Mouse (Mus musculus): ENCODE data around the gene Aqp8. TPM values are rescaled to one million over a fixed set of nuclear protein-coding genes. Genes with fewer than 3 reads are reported as not detected.

Aqp8 gene
- polyA plus RNA-seq (2015; fragmentation: Nextera tagmentation; extraction: Ambion mirVana) = not detected in 2 replicates

DNA sequence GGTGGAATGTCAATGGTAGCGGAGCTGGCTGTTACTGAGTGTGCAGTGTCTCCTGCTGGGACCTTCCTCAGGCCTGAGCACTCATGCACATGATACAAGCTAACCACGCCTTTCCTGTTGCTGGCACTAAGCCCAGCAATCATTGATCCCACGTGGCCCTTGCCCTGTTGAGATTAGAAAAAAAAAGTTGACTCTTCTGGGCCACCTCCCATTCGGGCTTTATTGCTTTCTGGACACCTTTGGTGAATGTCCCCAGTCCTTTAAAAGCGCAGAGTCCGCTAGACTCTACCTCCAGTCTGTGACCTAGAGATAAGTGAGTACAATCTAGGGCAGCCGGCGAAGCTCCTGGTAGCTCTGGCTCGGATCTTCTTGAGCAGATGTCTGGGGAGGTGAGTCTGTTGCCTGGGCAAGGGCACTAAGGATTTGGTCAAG is at the start of gene Aqp8:
TSS of gene Aqp8 (plus strand) at position 222 of the 432 bp plus-strand sequence.
- Histone ChIP-seq H3K9ac (replicated peaks) (no peak within 1 kb of the TSS), H3K27me3 (no peaks in the 10 kb centered on the region)
- 72% methylated on average over 9 of the region's 9 CpGs for WGBS

DNA sequence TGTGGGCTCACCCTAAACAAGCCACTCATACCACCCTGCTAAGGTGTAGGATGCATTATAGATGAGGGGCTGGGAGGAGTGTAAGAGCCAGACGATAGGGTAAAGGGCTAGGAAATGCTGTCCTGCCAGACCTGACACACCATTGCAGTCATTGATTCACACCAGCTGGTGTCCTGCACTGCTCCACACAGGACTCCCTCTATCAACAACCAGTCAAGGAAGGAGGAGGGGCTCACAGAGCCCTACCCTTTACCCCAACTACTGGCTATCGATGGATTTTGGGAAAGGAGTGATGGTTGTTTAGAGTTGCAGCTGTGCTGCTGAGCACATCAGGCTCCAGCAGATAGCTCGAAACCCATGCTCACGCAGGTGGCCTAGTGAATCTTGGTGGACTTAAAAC is 45.3 kb upstream of the Aqp8 start:
- Histone ChIP-seq H3K4me1 (0 out of 2 replicates have a peak, but pooled peaks cover 4% of the 10 kb centered on the region), H3K27me3 (no peaks in the 10 kb centered on the region), H3K9me3 (no peaks in the 10 kb centered on the region), H3K9ac (replicated peaks) (no peak overlapping the region), H3K4me2 (replicated peaks) (no peak overlapping the region), H3K4me3 (no peak overlapping the region), H3K27ac (replicated peaks) (no peak overlapping the region), H3K36me3 (peaks cover 17% of the 10 kb centered on the region)
- ATAC-seq (replicated peaks) = no peak
- 91% methylated on average over 4 of the region's 4 CpGs for WGBS

More for the DNA sequence above, at the start of gene Aqp8:
- no peak for ATAC-seq (replicated peaks)
- Histone ChIP-seq H3K9me3 (no peaks in the 10 kb centered on the region), H3K36me3 (no peaks in the 10 kb centered on the region), H3K4me3 (no peak within 1 kb of the TSS), H3K4me1 (no peaks in the 10 kb centered on the region), H3K4me2 (replicated peaks) (no peak within 1 kb of the TSS), H3K27ac (replicated peaks) (no peak within 1 kb of the TSS)

DNA sequence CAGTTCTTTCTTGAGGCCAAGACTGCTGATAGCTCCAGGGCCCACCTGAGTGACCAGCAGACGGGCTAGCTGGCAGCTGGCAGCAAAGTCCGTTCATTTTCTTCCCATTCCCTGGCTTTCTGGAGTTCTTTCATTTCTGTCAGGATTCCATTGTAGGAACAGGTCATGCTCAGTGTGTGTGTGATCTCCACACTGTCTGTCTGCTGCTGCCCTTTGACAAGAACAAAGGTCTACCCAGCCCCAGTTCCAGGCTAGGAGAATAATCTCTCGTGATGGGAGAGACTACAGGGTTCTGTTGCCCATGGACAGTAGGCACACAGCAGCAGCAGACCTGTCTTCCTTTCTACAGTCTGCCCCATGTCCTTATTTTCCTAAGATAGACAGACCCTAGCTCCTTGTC is 44.4 kb upstream of the Aqp8 start:
- Histone ChIP-seq H3K9ac (replicated peaks) (no peak overlapping the region), H3K4me1 (0 out of 2 replicates have a peak, but pooled peaks cover 4% of the 10 kb centered on the region), H3K27ac (replicated peaks) (no peak overlapping the region), H3K36me3 (peaks cover 26% of the 10 kb centered on the region), H3K4me2 (replicated peaks) (no peak overlapping the region), H3K9me3 (no peaks in the 10 kb centered on the region), H3K4me3 (no peak overlapping the region), H3K27me3 (no peaks in the 10 kb centered on the region)
- 81% methylated on average over 3 of the region's 3 CpGs for WGBS
- ATAC-seq (replicated peaks) = no peak

DNA sequence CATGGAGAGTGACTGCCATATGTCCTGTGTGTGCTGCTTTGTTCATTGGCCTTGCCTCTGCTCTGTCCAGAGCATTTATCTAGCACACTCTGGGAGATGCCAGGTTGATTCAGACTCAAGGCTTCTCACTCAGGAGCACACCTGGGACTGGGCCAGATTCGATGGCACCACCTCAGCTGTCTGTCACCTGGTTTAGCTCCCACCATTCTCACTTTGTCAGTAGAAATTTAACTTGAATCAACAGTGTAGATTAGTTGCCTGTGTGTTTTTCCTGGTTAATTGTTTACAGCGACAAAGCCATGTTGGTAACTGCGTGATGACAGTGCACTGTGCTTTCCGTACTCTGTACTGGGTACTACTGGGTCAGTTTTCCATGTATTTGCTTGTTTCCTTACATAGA is 42.1 kb upstream of the Aqp8 start:
- 96% methylated on average over 4 of the region's 4 CpGs for WGBS
- Histone ChIP-seq H3K9ac (replicated peaks) (no peak overlapping the region), H3K4me1 (0 out of 2 replicates have a peak, but pooled peaks cover 4% of the 10 kb centered on the region), H3K9me3 (no peaks in the 10 kb centered on the region), H3K4me3 (no peak overlapping the region), H3K27ac (replicated peaks) (no peak overlapping the region), H3K27me3 (no peaks in the 10 kb centered on the region), H3K36me3 (peaks cover 28% of the 10 kb centered on the region), H3K4me2 (replicated peaks) (no peak overlapping the region)
- no peak for ATAC-seq (replicated peaks)

DNA sequence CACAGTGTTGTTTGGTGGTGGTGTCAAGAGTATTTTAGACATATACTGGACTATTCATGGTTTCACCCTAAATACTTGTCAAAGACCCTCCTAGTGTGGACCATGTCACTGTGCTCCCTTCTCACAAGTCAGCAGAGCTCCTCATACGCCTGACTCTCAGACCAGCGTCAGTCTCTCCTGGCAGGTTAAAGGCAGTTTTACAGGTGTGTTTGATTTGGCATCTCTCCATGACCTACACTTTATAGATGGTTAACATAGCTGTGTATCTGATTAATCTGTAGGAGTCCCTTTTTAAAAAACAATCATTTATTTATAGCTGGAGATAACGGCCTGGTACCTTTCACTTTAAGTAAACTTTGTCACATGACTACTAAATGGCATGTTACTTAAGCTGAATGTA is 40.1 kb upstream of the Aqp8 start:
- Histone ChIP-seq H3K27ac (replicated peaks) (no peak overlapping the region), H3K4me3 (no peak overlapping the region), H3K9ac (replicated peaks) (no peak overlapping the region), H3K4me2 (replicated peaks) (no peak overlapping the region), H3K36me3 (peaks cover 28% of the 10 kb centered on the region), H3K9me3 (no peaks in the 10 kb centered on the region), H3K4me1 (0 out of 2 replicates have a peak, but pooled peaks cover 4% of the 10 kb centered on the region), H3K27me3 (no peaks in the 10 kb centered on the region)
- 94% methylated on average over 3 of the region's 3 CpGs for WGBS
- ATAC-seq (replicated peaks) = no peak

DNA sequence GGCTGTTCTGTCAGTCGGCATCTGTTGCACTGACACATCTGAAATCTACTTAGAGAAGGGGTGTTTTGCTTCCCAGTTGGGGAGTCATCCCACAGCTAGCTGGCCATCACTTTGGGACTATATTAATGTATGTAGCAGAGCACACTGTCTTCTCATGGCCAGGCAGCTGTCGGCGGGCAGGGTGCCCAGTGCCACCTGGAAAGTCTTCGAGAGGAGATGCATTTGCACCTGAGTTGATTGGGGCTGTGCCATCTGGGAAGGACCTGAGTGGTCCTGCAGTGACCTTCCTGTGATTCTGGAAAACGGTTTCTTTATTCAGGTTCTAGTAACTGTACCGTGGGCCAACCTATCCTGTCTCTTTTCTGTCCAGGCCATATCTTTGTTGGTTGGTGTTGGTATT is 37.8 kb upstream of the Aqp8 start:
- Histone ChIP-seq H3K9me3 (no peaks in the 10 kb centered on the region), H3K4me1 (no peaks in the 10 kb centered on the region), H3K27ac (replicated peaks) (no peak overlapping the region), H3K9ac (replicated peaks) (no peak overlapping the region), H3K27me3 (no peaks in the 10 kb centered on the region), H3K4me2 (replicated peaks) (no peak overlapping the region), H3K36me3 (peaks cover 24% of the 10 kb centered on the region), H3K4me3 (no peak overlapping the region)
- no peak for ATAC-seq (replicated peaks)
- 94% methylated on average over 6 of the region's 6 CpGs for WGBS

DNA sequence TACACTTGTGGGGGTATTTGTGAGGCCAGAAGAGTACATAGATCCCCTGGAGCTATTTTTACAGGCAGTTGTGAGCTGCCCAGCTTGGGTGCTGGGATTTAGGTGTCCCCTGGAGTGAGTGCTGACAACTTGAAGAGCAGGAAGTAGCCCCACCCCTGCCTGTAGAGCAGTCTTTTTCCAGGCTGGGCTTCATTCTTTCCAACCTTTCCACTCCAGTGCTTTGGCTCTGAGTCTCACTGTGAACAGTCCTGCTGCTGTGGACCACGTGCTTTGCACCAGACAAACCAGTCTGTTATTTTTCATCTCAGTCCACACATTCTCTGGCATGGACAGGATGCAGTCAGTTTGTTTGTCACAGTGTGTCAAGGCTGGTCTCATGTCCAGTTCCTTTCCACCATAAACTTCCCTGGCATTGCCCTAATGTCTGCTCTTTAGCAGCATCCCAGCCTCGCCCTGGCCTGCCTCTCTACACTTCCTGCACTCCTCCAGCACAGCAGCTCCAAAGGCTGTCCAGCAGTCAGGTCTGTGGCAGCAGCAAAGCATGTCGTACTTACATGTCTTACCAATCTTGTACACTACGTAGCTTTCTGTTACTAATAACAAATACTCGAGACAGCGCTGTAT is 36.8 kb upstream of the Aqp8 start:
- no peaks in the 10 kb centered on the region for H3K4me1 ChIP-seq
- H3K36me3 ChIP-seq = peaks cover 24% of the 10 kb centered on the region
- no peak for ATAC-seq (replicated peaks)
- no peak overlapping the region for H3K4me2 ChIP-seq (replicated peaks)
- no peak overlapping the region for H3K4me3 ChIP-seq
- no peak overlapping the region for H3K27ac ChIP-seq (replicated peaks)
- H3K9ac ChIP-seq (replicated peaks) = no peak overlapping the region
- whole genome bisulfite sequencing = 83% methylated on average over 6 of the region's 6 CpGs
- H3K27me3 ChIP-seq = no peaks in the 10 kb centered on the region
- H3K9me3 ChIP-seq = no peaks in the 10 kb centered on the region

DNA sequence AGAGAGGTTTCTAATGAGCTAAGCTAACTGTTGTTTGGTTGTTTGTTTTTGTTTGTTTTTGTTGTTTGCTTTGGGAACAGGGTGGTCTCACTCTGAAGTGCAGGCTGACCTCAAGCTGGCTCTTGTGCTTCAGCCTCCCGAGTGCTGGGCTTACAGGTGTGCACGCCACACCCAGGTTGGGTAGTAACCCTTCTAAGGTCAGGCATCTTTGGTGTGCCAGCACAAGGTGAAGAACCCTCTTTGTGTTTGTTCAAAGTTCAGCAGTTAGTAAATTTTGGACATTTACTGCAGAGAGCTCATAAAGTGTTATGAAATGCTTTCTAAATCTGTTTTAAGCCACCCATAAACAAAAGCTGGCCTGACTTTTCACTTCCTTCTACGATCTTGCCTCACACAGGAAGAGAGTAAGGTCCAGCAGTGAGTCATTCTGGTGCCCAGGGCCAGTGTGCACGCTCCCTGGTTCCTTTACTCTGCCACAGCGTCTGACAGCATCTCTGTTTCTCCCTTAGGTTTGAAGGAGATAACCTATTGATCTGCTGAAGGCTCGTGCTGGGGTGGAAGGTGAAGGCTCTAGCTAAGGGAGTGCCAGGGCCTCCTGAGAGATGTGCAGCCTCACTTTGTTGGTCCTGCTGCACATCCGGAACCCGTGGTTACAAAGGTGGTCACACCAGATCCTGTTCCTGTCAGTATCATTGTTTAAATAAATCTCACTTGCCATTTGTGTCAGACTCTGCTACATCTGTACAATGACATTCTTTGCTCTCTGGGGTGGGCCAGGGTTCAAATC is 32.3 kb upstream of the Aqp8 start:
- no peak for ATAC-seq (replicated peaks)
- H3K9me3 ChIP-seq = no peaks in the 10 kb centered on the region
- no peak overlapping the region for H3K4me2 ChIP-seq (replicated peaks)
- H3K9ac ChIP-seq (replicated peaks) = no peak overlapping the region
- peaks cover 9% of the 10 kb centered on the region; the same call in 1 of the 2 replicates for H3K36me3 ChIP-seq
- no peaks in the 10 kb centered on the region for H3K27me3 ChIP-seq
- H3K4me3 ChIP-seq = no peak overlapping the region
- no peaks in the 10 kb centered on the region for H3K4me1 ChIP-seq
- 90% methylated on average over 8 of the region's 8 CpGs for WGBS
- no peak overlapping the region for H3K27ac ChIP-seq (replicated peaks)

DNA sequence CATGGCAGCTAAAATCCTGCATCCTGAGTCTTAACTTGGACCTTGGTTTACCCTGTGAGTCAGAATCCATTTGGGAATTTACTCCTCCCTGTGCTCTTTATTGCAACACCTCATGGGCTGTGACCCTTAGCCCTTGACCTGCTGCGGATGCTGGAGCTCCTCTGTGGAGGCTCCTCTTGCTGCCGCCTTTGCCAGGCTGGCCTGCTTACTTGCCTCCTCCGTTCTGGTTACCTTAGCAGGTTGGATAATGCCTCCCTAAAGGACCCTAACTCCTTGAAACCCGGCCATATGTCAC is 31.7 kb upstream of the Aqp8 start:
- no peaks in the 10 kb centered on the region for H3K27me3 ChIP-seq
- H3K36me3 ChIP-seq = peaks cover 9% of the 10 kb centered on the region; the same call in 1 of the 2 replicates
- no peak overlapping the region for H3K4me2 ChIP-seq (replicated peaks)
- no peak overlapping the region for H3K4me3 ChIP-seq
- H3K4me1 ChIP-seq = no peaks in the 10 kb centered on the region
- ATAC-seq (replicated peaks) = no peak
- H3K9ac ChIP-seq (replicated peaks) = no peak overlapping the region
- WGBS = 91% methylated on average over 4 of the region's 4 CpGs
- H3K9me3 ChIP-seq = no peaks in the 10 kb centered on the region
- H3K27ac ChIP-seq (replicated peaks) = no peak overlapping the region

DNA sequence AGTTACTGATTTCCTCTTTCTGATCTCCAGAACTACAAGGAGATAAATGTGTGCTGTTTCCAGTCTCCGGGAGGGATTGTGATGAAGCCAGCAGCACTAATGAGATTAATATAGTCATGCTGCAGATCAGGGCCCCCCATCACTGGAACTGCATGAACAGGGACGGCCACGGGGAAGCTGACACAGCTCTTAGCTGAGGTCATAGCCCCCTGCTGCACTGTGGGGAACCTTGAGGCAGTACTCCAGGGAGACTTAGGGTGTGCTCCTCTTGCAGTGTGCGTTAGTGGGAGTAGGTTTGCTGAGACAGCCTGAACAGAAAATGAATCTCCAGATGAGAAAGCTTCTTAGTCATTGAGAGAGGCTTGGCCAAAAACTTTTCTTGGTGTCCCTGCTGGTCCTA is 30.9 kb upstream of the Aqp8 start:
- no peak overlapping the region for H3K4me2 ChIP-seq (replicated peaks)
- no peaks in the 10 kb centered on the region for H3K27me3 ChIP-seq
- no peak overlapping the region for H3K4me3 ChIP-seq
- H3K4me1 ChIP-seq = no peaks in the 10 kb centered on the region
- 76% methylated on average over 4 of the region's 4 CpGs for WGBS
- no peak for ATAC-seq (replicated peaks)
- H3K27ac ChIP-seq (replicated peaks) = no peak overlapping the region
- H3K9ac ChIP-seq (replicated peaks) = no peak overlapping the region
- peaks cover 9% of the 10 kb centered on the region; the same call in 1 of the 2 replicates for H3K36me3 ChIP-seq
- no peaks in the 10 kb centered on the region for H3K9me3 ChIP-seq

DNA sequence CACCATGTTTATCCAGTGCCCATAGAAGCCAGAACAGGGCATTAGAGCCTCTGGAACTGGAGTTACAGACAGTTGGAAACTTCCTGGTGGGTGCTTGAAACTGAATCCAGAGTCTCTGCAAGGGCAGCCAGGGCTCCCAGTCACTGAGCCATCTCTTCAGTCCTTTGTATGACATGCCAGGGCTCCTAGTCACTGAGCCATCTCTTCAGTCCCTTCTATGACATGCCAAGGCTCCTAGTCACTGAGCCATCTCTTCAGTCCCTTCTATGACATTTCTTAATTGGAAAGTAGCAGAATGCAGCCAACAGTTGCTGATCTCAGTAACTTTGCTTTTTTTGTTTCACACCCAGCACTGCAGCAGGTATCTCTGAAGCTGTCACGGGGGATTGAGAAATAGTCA is 20.0 kb upstream of the Aqp8 start:
- no peaks in the 10 kb centered on the region for H3K27me3 ChIP-seq
- 71% methylated on average over 1 of the region's 1 CpGs for WGBS
- no peak overlapping the region for H3K4me3 ChIP-seq
- no peak for ATAC-seq (replicated peaks)
- H3K36me3 ChIP-seq = no peaks in the 10 kb centered on the region
- no peak overlapping the region for H3K27ac ChIP-seq (replicated peaks)
- no peaks in the 10 kb centered on the region for H3K4me1 ChIP-seq
- no peaks in the 10 kb centered on the region for H3K9me3 ChIP-seq
- no peak overlapping the region for H3K9ac ChIP-seq (replicated peaks)
- no peak overlapping the region for H3K4me2 ChIP-seq (replicated peaks)

DNA sequence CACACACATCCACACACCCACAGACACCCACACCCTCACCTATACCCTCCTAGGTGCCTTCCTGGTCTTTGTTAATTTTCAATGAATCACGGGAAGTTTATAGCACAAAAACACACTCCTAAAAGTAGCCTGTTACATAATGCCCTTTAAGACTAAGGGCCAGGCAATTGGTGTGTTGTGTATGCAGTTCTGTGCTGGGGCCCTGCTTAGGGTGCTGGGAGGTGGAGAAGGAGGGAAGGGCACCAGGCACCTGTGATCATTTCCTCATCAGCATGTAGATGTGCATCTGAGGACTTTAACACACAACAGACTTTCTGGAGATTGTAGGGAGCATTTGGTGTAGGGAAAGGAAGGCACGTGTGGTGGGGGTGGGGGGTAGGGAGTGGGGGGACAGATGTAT is 13.3 kb upstream of the Aqp8 start:
- Histone ChIP-seq H3K36me3 (no peaks in the 10 kb centered on the region), H3K9me3 (no peaks in the 10 kb centered on the region), H3K4me1 (no peaks in the 10 kb centered on the region), H3K4me2 (replicated peaks) (no peak overlapping the region), H3K9ac (replicated peaks) (no peak overlapping the region), H3K27ac (replicated peaks) (no peak overlapping the region), H3K27me3 (no peaks in the 10 kb centered on the region), H3K4me3 (no peak overlapping the region)
- no peak for ATAC-seq (replicated peaks)
- 89% methylated on average over 2 of the region's 2 CpGs for WGBS
